Comparison of ENCODE assay signal across 25 mouse cellular contexts in genomic region chr8:94434958-94435357, GRCm38 (mm10). TPM values are rescaled to one million over a fixed set of nuclear protein-coding genes. Genes with fewer than 3 reads are reported as not detected.
DNase-seq lines count a peak whose midpoint lies in the region; ATAC-seq and TF ChIP-seq lines count a peak whose summit lies in the region.
"Had no signal": no experiment of that assay in that cellular context is flagged by ENCODE, and none has a peak within 500 bp of the region (broad histone marks: within the 10 kb centered on the region; RNA-seq: fewer than 3 reads in every experiment).

No protein-coding gene starts in this region.

- H3ac ChIP-seq in myocyte (ENCODE audit: control insufficient read depth, insufficient read length) = no peak overlapping the region

- no peaks in the 10 kb centered on the region for H3K36me3 ChIP-seq in heart, postnatal 0 days (replicated peaks; ENCODE audit: control insufficient read depth, insufficient read depth, low read length)
- H3K36me3 ChIP-seq in spleen, adult 2 months (ENCODE audit: control insufficient read depth, insufficient read depth, low read length) = no peaks in the 10 kb centered on the region
- H3K36me3 ChIP-seq in myocyte (ENCODE audit: control insufficient read depth, insufficient read depth) = no peaks in the 10 kb centered on the region
- H3K36me3 ChIP-seq in hindbrain, embryonic 14.5 days (replicated peaks; ENCODE audit: control insufficient read depth, insufficient read depth) = no peaks in the 10 kb centered on the region
- H3K36me3 ChIP-seq: embryonic facial prominence, embryonic 10.5 days; embryonic facial prominence, embryonic 15.5 days; hindbrain, embryonic 13.5 days; kidney, embryonic 15.5 days; limb, embryonic 13.5 days; lung, embryonic 15.5 days; midbrain, embryonic 13.5 days; neural tube, embryonic 15.5 days had no signal

- 0 out of 2 replicates have a peak overlapping the region, but pooled peaks have one; percentile 86 for H3K4me2 ChIP-seq in heart, postnatal 0 days (ENCODE audit: low read depth, low read length)
- H3K4me2 ChIP-seq in myocyte (ENCODE audit: low read depth) = peak overlapping the region; percentile 78
- H3K4me2 ChIP-seq in hindbrain, embryonic 14.5 days (replicated peaks) = no peak overlapping the region

- H3K79me2 ChIP-seq in myocyte (ENCODE audit: control insufficient read depth, insufficient read depth) = no peaks in the 10 kb centered on the region

- no peak overlapping the region for H3K4me3 ChIP-seq in heart, postnatal 0 days (ENCODE audit: low read depth, low read length)
- peak overlapping the region; percentile 33; the same call in 1 of the 2 replicates for H3K4me3 ChIP-seq in spleen, adult 2 months (ENCODE audit: extremely low read depth, insufficient read depth, insufficient read length)
- H3K4me3 ChIP-seq in myocyte = peak overlapping the region; percentile 22
- no peak overlapping the region for H3K4me3 ChIP-seq in hindbrain, embryonic 14.5 days (replicated peaks; ENCODE audit: low read length)

- TF ChIP-seq POLR2A in spleen, adult 2 months (IDR thresholded peaks at IDR 0.05; ENCODE audit: low read depth, low read length) = no peak
- no peak for TF ChIP-seq POLR2A in myocyte (IDR thresholded peaks at IDR 0.05; ENCODE audit: insufficient read length, low read depth)

- H3K9ac ChIP-seq in heart, postnatal 0 days (replicated peaks; ENCODE audit: low read depth, low read length) = no peak overlapping the region
- H3K9ac ChIP-seq in hindbrain, embryonic 14.5 days = no peak overlapping the region
- H3K9ac ChIP-seq: liver, embryonic 14.5 days; lung, embryonic 15.5 days had no signal

- no peak overlapping the region for H3K27ac ChIP-seq in heart, postnatal 0 days (ENCODE audit: low read depth)
- H3K27ac ChIP-seq in spleen, adult 2 months (ENCODE audit: insufficient read depth, low read length) = no peak overlapping the region
- H3K27ac ChIP-seq in hindbrain, embryonic 14.5 days = no peak overlapping the region
- H3K27ac ChIP-seq: embryonic facial prominence, embryonic 10.5 days; embryonic facial prominence, embryonic 15.5 days; hindbrain, embryonic 13.5 days; kidney, embryonic 15.5 days; limb, embryonic 13.5 days; liver, embryonic 14.5 days; lung, embryonic 15.5 days; midbrain, embryonic 13.5 days; neural tube, embryonic 15.5 days had no signal

- TF ChIP-seq CTCF in heart, postnatal 0 days (IDR thresholded peaks at IDR 0.05; ENCODE audit: low read depth) = no peak
- no peak for TF ChIP-seq CTCF in spleen, adult 2 months (IDR thresholded peaks at IDR 0.05; ENCODE audit: extremely low read depth, insufficient read depth, insufficient read length, insufficient replicate concordance)

- no peak for DNase-seq in heart, postnatal 0 days (ENCODE audit: low spot score)
- DNase-seq in heart, postnatal 14 days = no peak
- no peak for DNase-seq in spleen, adult 2 months (ENCODE audit: low read depth in 1 of 2, low spot score in 2 of 2)
- no peak for DNase-seq in spleen, postnatal 36 days (ENCODE audit: low spot score in 2 of 2)
- DNase-seq in kidney, postnatal 25 days = no peak
- no peak for DNase-seq in hindbrain, embryonic 14.5 days (ENCODE audit: low spot score)
- DNase-seq: adrenal gland, postnatal 25 days; gastrocnemius, postnatal 25 days; kidney, adult 11 months; kidney, postnatal 36 days; retina, postnatal 1 day; right cerebral cortex, postnatal 25 days; thymus, postnatal 4 days had no signal

- TF ChIP-seq EP300 in heart, postnatal 0 days (IDR thresholded peaks at IDR 0.05; ENCODE audit: low read depth) = no peak

- H3K27me3 ChIP-seq in heart, postnatal 0 days (ENCODE audit: control insufficient read depth, insufficient read depth, low read length) = peaks cover 21% of the 10 kb centered on the region
- no peaks in the 10 kb centered on the region for H3K27me3 ChIP-seq in spleen, adult 2 months (ENCODE audit: control insufficient read depth, insufficient read depth, low read length)
- peaks cover 13% of the 10 kb centered on the region for H3K27me3 ChIP-seq in myocyte (ENCODE audit: control insufficient read depth, insufficient read depth, insufficient read length)
- peaks cover 16% of the 10 kb centered on the region for H3K27me3 ChIP-seq in hindbrain, embryonic 14.5 days (ENCODE audit: control insufficient read depth, insufficient read depth, low read length)

- WGBS in heart, postnatal 0 days = 82% methylated on average over 3 of the region's 3 CpGs
- WGBS in spleen, adult 2 months = 53% methylated on average over 3 of the region's 3 CpGs
- 71% methylated on average over 3 of the region's 3 CpGs for WGBS in hindbrain, embryonic 14.5 days

- intact Hi-C loops in heart, postnatal 14 days (cut with DNase I) = no loop called here

- ATAC-seq in heart, postnatal 0 days (ENCODE audit: insufficient read depth, low read depth) = no peak
- no peak for ATAC-seq in hindbrain, embryonic 14.5 days (ENCODE audit: low FRiP score)
- ATAC-seq: midbrain, embryonic 13.5 days had no signal

- 0 out of 2 replicates have a peak, but pooled peaks cover 3% of the 10 kb centered on the region for H3K4me1 ChIP-seq in heart, postnatal 0 days (ENCODE audit: control insufficient read depth, insufficient read depth)
- H3K4me1 ChIP-seq in spleen, adult 2 months (ENCODE audit: control insufficient read depth, insufficient read depth, insufficient read length) = peaks cover 24% of the 10 kb centered on the region; the same call in 1 of the 2 replicates
- no peaks in the 10 kb centered on the region for H3K4me1 ChIP-seq in hindbrain, embryonic 14.5 days (replicated peaks; ENCODE audit: control insufficient read depth, insufficient read depth, low read length)

- no peaks in the 10 kb centered on the region for H3K9me3 ChIP-seq in heart, postnatal 0 days (replicated peaks; ENCODE audit: control insufficient read depth, low read length)
- H3K9me3 ChIP-seq in hindbrain, embryonic 14.5 days (ENCODE audit: control insufficient read depth, low read length) = no peaks in the 10 kb centered on the region
- H3K9me3 ChIP-seq: embryonic facial prominence, embryonic 10.5 days; embryonic facial prominence, embryonic 15.5 days; hindbrain, embryonic 13.5 days; kidney, embryonic 15.5 days; limb, embryonic 13.5 days; lung, embryonic 15.5 days; megakaryocyte, embryonic 14.5 days; midbrain, embryonic 13.5 days; neural tube, embryonic 15.5 days had no signal

TF ChIP-seq in myocyte, 11 proteins besides CTCF, POLR2A, EP300 and RAD21:
- TF ChIP-seq SRF (IDR thresholded peaks at IDR 0.05; ENCODE audit: control insufficient read depth, insufficient read length, low read depth) (no peak), MYOD1 (IDR thresholded peaks at IDR 0.05; ENCODE audit: control insufficient read depth in 1 of 3, insufficient read length in 2 of 3, low read depth in 2 of 3) (no peak), CEBPB (IDR thresholded peaks at IDR 0.05; ENCODE audit: insufficient read depth, poor library complexity, severe bottlenecking) (no peak), REST (IDR thresholded peaks at IDR 0.05; ENCODE audit: insufficient read depth, insufficient read length) (no peak), E2F4 (IDR thresholded peaks at IDR 0.05; ENCODE audit: insufficient read depth) (no peak), MYOG (IDR thresholded peaks at IDR 0.05; ENCODE audit: control insufficient read depth in 1 of 3, insufficient read depth in 1 of 3, insufficient read length in 2 of 3, low read depth in 2 of 3) (no peak), MAX (IDR thresholded peaks at IDR 0.05; ENCODE audit: low read depth) (no peak), TCF3 (IDR thresholded peaks at IDR 0.05; ENCODE audit: insufficient read length, low read depth) (no peak)

RNA-seq across cellular contexts. Expression of gene Nlrc5, which starts 0.8 kb away (rescaled TPM):
- 3.1 and 3.5 TPM in 2 replicates for total RNA-seq in heart, postnatal 0 days (2014; rRNA removed; ENCODE audit: low replicate concordance)
- polyA plus RNA-seq in heart, postnatal 0 days (2015; fragmentation: Nextera tagmentation; extraction: Ambion mirVana) = 0.11 and 0.51 TPM in 2 replicates
- total RNA-seq in heart, postnatal 14 days (2021) = 1 to 10 TPM in 1 of 2 experiments, under 1 TPM in 1; 0.22 to 1.4 TPM
- 47.3 and 58.1 TPM in 2 replicates for polyA plus RNA-seq in spleen, adult 2 months (2012; rRNA removed)
- 0.40 TPM for polyA plus RNA-seq in myocyte (2012; fragmentation: generic; extraction: Trizol)
- polyA plus RNA-seq in hindbrain, embryonic 14.5 days (2014; fragmentation: Nextera tagmentation; extraction: Ambion mirVana) = 0.22 and 0.31 TPM in 2 replicates
- polyA plus RNA-seq: embryonic facial prominence, embryonic 10.5 days; heart, embryonic 11.5 days had no signal

RNA-seq across cellular contexts. Expression of gene Herpud1, which starts 48.7 kb away (rescaled TPM):
- 177 and 179 TPM in 2 replicates for total RNA-seq in heart, postnatal 0 days (2014; rRNA removed; ENCODE audit: low replicate concordance)
- 131 and 159 TPM in 2 replicates for polyA plus RNA-seq in heart, postnatal 0 days (2015; fragmentation: Nextera tagmentation; extraction: Ambion mirVana)
- 100 to 1,000 TPM; 168 to 178 TPM for total RNA-seq in heart, postnatal 14 days (2021)
- polyA plus RNA-seq in spleen, adult 2 months (2012; rRNA removed) = 198 and 350 TPM in 2 replicates
- polyA plus RNA-seq in myocyte (2012; fragmentation: generic; extraction: Trizol) = 292 TPM
- 66.6 and 79.8 TPM in 2 replicates for polyA plus RNA-seq in hindbrain, embryonic 14.5 days (2014; fragmentation: Nextera tagmentation; extraction: Ambion mirVana)

Comparison
In these comparisons a context has a peak if more than half of its experiments do, and no peak if none do; other contexts are left out.
1. H3K4me3 ChIP-seq: peak in spleen, adult 2 months (single experiment) and myocyte (single experiment); none in heart, postnatal 0 days (single experiment) and hindbrain, embryonic 14.5 days (single experiment).
2. RNA of gene Nlrc5, which starts 0.8 kb away (polyA plus RNA-seq): 47.3 to 58.1 TPM in spleen, adult 2 months; 0.40 TPM in myocyte (single experiment), 0.22 to 0.31 TPM in hindbrain, embryonic 14.5 days and 0.11 to 0.51 TPM in heart, postnatal 0 days; every median in the first group is over 10 times any median in the second.